Mouse (Mus musculus) right cerebral cortex, adult 18-20 months (tissue): Measurements from ENCODE around the gene Rps6ka5.
A peak's percentile ranks its signal among the peaks of the same experiment; 100 is the strongest.

Experiments
- DNase-seq: peaks from one replicate; pipeline ENCODE4 v3.0.0; 2022; ENCODE audit warnings: mixed read lengths

Gene Rps6ka5

GRCm38 (mm10) chr12:100726651-100727050, at the start of gene Rps6ka5:
Gene Rps6ka5, minus strand, starts transcription at chr12:100726983.
- DNase-seq = no peak

- DNase-seq = no peak
Observed at GRCm38 (mm10) chr12:100775911-100776581, 49.3 kb upstream of the Rps6ka5 start.

GRCm38 (mm10) chr12:100775291-100775690, 48.5 kb upstream of the Rps6ka5 start:
- no peak for DNase-seq

GRCm38 (mm10) chr12:100774756-100775155, 48.0 kb upstream of the Rps6ka5 start:
- no peak for DNase-seq

- DNase-seq = peak; percentile 53
Observed at GRCm38 (mm10) chr12:100772230-100772984, 45.6 kb upstream of the Rps6ka5 start.

- peak; percentile 31 for DNase-seq
Observed at GRCm38 (mm10) chr12:100770765-100771164, 44.0 kb upstream of the Rps6ka5 start.

GRCm38 (mm10) chr12:100769871-100770270, 43.1 kb upstream of the Rps6ka5 start:
- DNase-seq = no peak

GRCm38 (mm10) chr12:100764329-100765018, 37.7 kb upstream of the Rps6ka5 start:
- DNase-seq = no peak

GRCm38 (mm10) chr12:100762663-100763425, 36.1 kb upstream of the Rps6ka5 start:
- DNase-seq = peak; percentile 67

GRCm38 (mm10) chr12:100757427-100757826, 30.6 kb upstream of the Rps6ka5 start:
- DNase-seq = no peak

- no peak for DNase-seq
Observed at GRCm38 (mm10) chr12:100753716-100754115, 26.9 kb upstream of the Rps6ka5 start.

GRCm38 (mm10) chr12:100752977-100753376, 26.2 kb upstream of the Rps6ka5 start:
- DNase-seq = no peak

GRCm38 (mm10) chr12:100742468-100742867, 15.7 kb upstream of the Rps6ka5 start:
- no peak for DNase-seq

- no peak for DNase-seq
Observed at GRCm38 (mm10) chr12:100740313-100740712, 13.5 kb upstream of the Rps6ka5 start.

GRCm38 (mm10) chr12:100739011-100739570, 12.3 kb upstream of the Rps6ka5 start:
- no peak for DNase-seq

GRCm38 (mm10) chr12:100738498-100738897, 11.7 kb upstream of the Rps6ka5 start:
- DNase-seq = no peak

GRCm38 (mm10) chr12:100735581-100735980, 8.8 kb upstream of the Rps6ka5 start:
- DNase-seq = no peak

- no peak for DNase-seq
Observed at GRCm38 (mm10) chr12:100735156-100735555, 8.4 kb upstream of the Rps6ka5 start.

- DNase-seq = peak; percentile 24
Observed at GRCm38 (mm10) chr12:100728646-100729485, 2.1 kb upstream of the Rps6ka5 start.

- no peak for DNase-seq
Observed at GRCm38 (mm10) chr12:100727891-100728290, 1.1 kb upstream of the Rps6ka5 start.

GRCm38 (mm10) chr12:100725458-100725786, 1.4 kb downstream of the Rps6ka5 start:
- no peak for DNase-seq
